Mouse (Mus musculus) MEL (cell line): ENCODE data around the gene Olfr1192-ps1. TPM values are rescaled to one million over a fixed set of nuclear protein-coding genes. Genes with fewer than 3 reads are reported as not detected.

Source experiments
- DNase-seq: peaks from one replicate; pipeline ENCODE4 v3.0.0; 2011; ENCODE audit warnings: low read depth, low spot score
- H3K27ac ChIP-seq: 2 replicates; pipeline ENCODE4 v1.5.1; 2012; ENCODE audit warnings: low read depth, mild to moderate bottlenecking, control low read depth, low read length, moderate library complexity; ENCODE audit not compliant: control insufficient read depth
- H3K27me3 ChIP-seq, 2 experiments: fragments of 150-350 bp in 1 of 2; sonication (generic) in 1 of 2; 2 replicates each; pipeline ENCODE4 v1.6.1; 2012; ENCODE audit warnings: low read length in 2 of 2, mild to moderate bottlenecking in 2 of 2, improper control_type of control experiment in 1 of 2, moderate library complexity in 1 of 2; ENCODE audit not compliant: insufficient read depth in 2 of 2, control insufficient read depth in 1 of 2
- H3K36me3 ChIP-seq, 2 experiments: 2 replicates each; pipeline ENCODE4 v1.6.1; 2012 to 2014; ENCODE audit warnings: low read length in 2 of 2, improper control_type of control experiment in 1 of 2, inconsistent platforms in 1 of 2, mild to moderate bottlenecking in 1 of 2; ENCODE audit not compliant: insufficient read depth in 2 of 2, control insufficient read depth in 1 of 2
- H3K4me1 ChIP-seq, 2 experiments: fragments of 150-350 bp in 1 of 2; sonication (generic) in 1 of 2; 2 replicates each; pipeline ENCODE4 v1.6.1; 2012; ENCODE audit warnings: low read length in 2 of 2, improper control_type of control experiment in 1 of 2, mild to moderate bottlenecking in 1 of 2; ENCODE audit not compliant: insufficient read depth in 2 of 2, control insufficient read depth in 1 of 2
- H3K4me3 ChIP-seq, 2 experiments: fragments of 150-350 bp in 1 of 2; sonication (generic) in 1 of 2; 2 replicates each; pipeline ENCODE4 v1.5.1; 2012; ENCODE audit warnings: low read depth in 2 of 2, low read length in 2 of 2, mild to moderate bottlenecking in 2 of 2, moderate library complexity in 2 of 2, control low read depth in 1 of 2, improper control_type of control experiment in 1 of 2; ENCODE audit not compliant: control insufficient read depth in 1 of 2, insufficient read depth in 1 of 2
- H3K79me2 ChIP-seq: 2 replicates; pipeline ENCODE4 v1.6.1; 2012; ENCODE audit warnings: mild to moderate bottlenecking, low read length, moderate library complexity; ENCODE audit not compliant: control insufficient read depth, poor library complexity, insufficient read depth
- H3K9ac ChIP-seq: 2 replicates; pipeline ENCODE4 v1.6.1; 2012; ENCODE audit warnings: low read depth, mild to moderate bottlenecking, control low read depth, low read length, moderate library complexity; ENCODE audit not compliant: control insufficient read depth, poor library complexity, severe bottlenecking
- H3K9me3 ChIP-seq: fragments of 150-350 bp; sonication (generic); replicated peaks from 2 replicates; pipeline ENCODE4 v1.6.1; 2012; ENCODE audit warnings: mild to moderate bottlenecking, low read length, improper control_type of control experiment, moderate library complexity; ENCODE audit not compliant: insufficient read depth
- MYC ChIP-seq: IDR thresholded peaks from 2 replicates; pipeline ENCODE4 v1.6.1; 2011; ENCODE audit warnings: low read depth, mild to moderate bottlenecking, low read length, improper control_type of control experiment, moderate library complexity
- USF1 ChIP-seq: IDR thresholded peaks from 2 replicates; pipeline ENCODE4 v1.6.1; 2014; ENCODE audit warnings: low read depth, mild to moderate bottlenecking, inconsistent platforms, low read length, improper control_type of control experiment, moderate library complexity
- polyA plus RNA-seq, 2 experiments: library from polyadenylated mRNA; stranded (reverse) in 1 of 2; unstranded in 1 of 2; fragments of >175 nt in 1 of 2; fragments of >200 nt in 1 of 2; gene quantifications; 2 replicates each; pipeline versions ENCODE4 v1.2.1 to v1.2.4; 2012; ENCODE audit warnings: low replicate concordance in 2 of 2, low read depth in 1 of 2; ENCODE audit not compliant: insufficient read length in 2 of 2, insufficient read depth in 1 of 2, missing spikeins in 1 of 2
- total RNA-seq: library from RNA; depleted of rRNA; stranded (reverse); fragments of 300-350 nt; gene quantifications from 2 replicates; pipeline ENCODE4 v1.2.3, GENCODE M21; 2012; rRNA removed

Gene Olfr1192-ps1
- total and polyA plus RNA-seq, 3 experiments = not detected

DNA sequence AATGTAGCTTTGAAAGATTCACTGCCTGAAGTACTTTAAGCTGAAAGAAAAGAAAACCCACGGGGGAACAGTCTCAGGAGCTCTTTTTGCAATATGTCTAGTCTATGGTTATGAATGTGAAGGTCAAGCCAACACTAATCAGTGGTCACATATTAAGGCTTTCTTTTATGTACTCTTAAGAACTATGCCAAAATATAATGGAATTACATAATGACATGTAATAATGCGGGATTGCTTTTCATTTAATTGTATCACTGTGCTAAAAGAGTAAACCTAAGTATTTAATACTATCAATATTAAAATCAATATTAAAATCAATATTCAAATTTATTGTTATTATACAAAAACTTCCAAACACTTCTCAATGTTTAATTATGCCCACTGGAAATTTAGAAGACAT is 56.2 kb downstream of the Olfr1192-ps1 start, which contains the start of gene Olfr1196:
TSS of gene Olfr1196 (minus strand) at position 101 of the 400 bp plus-strand sequence.
- H3K9me3 ChIP-seq = no peaks in the 10 kb centered on the region
- no peak within 1 kb of the TSS for H3K9ac ChIP-seq
- H3K27ac ChIP-seq = no peak within 1 kb of the TSS
- no peaks in the 10 kb centered on the region for H3K27me3 ChIP-seq
- no peak within 1 kb of the TSS for H3K4me3 ChIP-seq
- no peaks in the 10 kb centered on the region for H3K36me3 ChIP-seq
- H3K79me2 ChIP-seq = no peaks in the 10 kb centered on the region
- no peaks in the 10 kb centered on the region for H3K4me1 ChIP-seq
- DNase-seq = no peak
- TF ChIP-seq USF1 = no peak
- no peak for TF ChIP-seq MYC

Other genes with a start within 250 kb of the Olfr1192-ps1 start
- gene Olfr1179, start 242.1 kb upstream of the Olfr1192-ps1 start, total RNA-seq = not detected in 2 replicates
- gene Olfr1179, start 242.1 kb upstream of the Olfr1192-ps1 start, polyA plus RNA-seq = not detected
- not detected in 2 replicates for gene Olfr1180, start 229.4 kb upstream of the Olfr1192-ps1 start, total RNA-seq
- gene Olfr1180, start 229.4 kb upstream of the Olfr1192-ps1 start, polyA plus RNA-seq = not detected
- not detected in 2 replicates for gene Olfr1181, start 222.3 kb upstream of the Olfr1192-ps1 start, total RNA-seq
- not detected for gene Olfr1181, start 222.3 kb upstream of the Olfr1192-ps1 start, polyA plus RNA-seq
- not detected in 2 replicates for gene Gm13757, start 199.4 kb upstream of the Olfr1192-ps1 start, total RNA-seq
- gene Gm13757, start 199.4 kb upstream of the Olfr1192-ps1 start, polyA plus RNA-seq = not detected
- not detected in 2 replicates for gene Olfr1183, start 193.6 kb upstream of the Olfr1192-ps1 start, total RNA-seq
- under 1 TPM in 1 of 2 experiments, not detected in 1; 0.01 TPM for gene Olfr1183, start 193.6 kb upstream of the Olfr1192-ps1 start, polyA plus RNA-seq
- gene Olfr1184, start 164.9 kb upstream of the Olfr1192-ps1 start, total RNA-seq = not detected in 2 replicates
- not detected for gene Olfr1184, start 164.9 kb upstream of the Olfr1192-ps1 start, polyA plus RNA-seq
- not detected in 2 replicates for gene Olfr1185-ps1, start 155.2 kb upstream of the Olfr1192-ps1 start, total RNA-seq
- gene Olfr1185-ps1, start 155.2 kb upstream of the Olfr1192-ps1 start, polyA plus RNA-seq = not detected
- gene Olfr1186, start 130.0 kb upstream of the Olfr1192-ps1 start, total RNA-seq = not detected in 2 replicates
- not detected for gene Olfr1186, start 130.0 kb upstream of the Olfr1192-ps1 start, polyA plus RNA-seq
- not detected in 2 replicates for gene Olfr1188, start 91.6 kb upstream of the Olfr1192-ps1 start, total RNA-seq
- gene Olfr1188, start 91.6 kb upstream of the Olfr1192-ps1 start, polyA plus RNA-seq = not detected
- not detected in 2 replicates for gene Olfr1189, start 62.1 kb upstream of the Olfr1192-ps1 start, total RNA-seq
- not detected for gene Olfr1189, start 62.1 kb upstream of the Olfr1192-ps1 start, polyA plus RNA-seq
- not detected in 2 replicates for gene Olfr1191-ps1, start 8.0 kb upstream of the Olfr1192-ps1 start, total RNA-seq
- gene Olfr1191-ps1, start 8.0 kb upstream of the Olfr1192-ps1 start, polyA plus RNA-seq = not detected
- not detected in 2 replicates for gene Olfr1193, start 27.1 kb downstream of the Olfr1192-ps1 start, total RNA-seq
- not detected for gene Olfr1193, start 27.1 kb downstream of the Olfr1192-ps1 start, polyA plus RNA-seq
- not detected in 2 replicates for gene Olfr1195, start 40.7 kb downstream of the Olfr1192-ps1 start, total RNA-seq
- not detected for gene Olfr1195, start 40.7 kb downstream of the Olfr1192-ps1 start, polyA plus RNA-seq
- gene Olfr1196, start 56.1 kb downstream of the Olfr1192-ps1 start, total RNA-seq = not detected in 2 replicates
- gene Olfr1196, start 56.1 kb downstream of the Olfr1192-ps1 start, polyA plus RNA-seq = not detected
- not detected in 2 replicates for gene Olfr1197, start 83.9 kb downstream of the Olfr1192-ps1 start, total RNA-seq
- not detected for gene Olfr1197, start 83.9 kb downstream of the Olfr1192-ps1 start, polyA plus RNA-seq
- not detected in 2 replicates for gene Olfr1198, start 102.9 kb downstream of the Olfr1192-ps1 start, total RNA-seq
- gene Olfr1198, start 102.9 kb downstream of the Olfr1192-ps1 start, polyA plus RNA-seq = not detected
- gene Olfr1199, start 112.0 kb downstream of the Olfr1192-ps1 start, total RNA-seq = not detected in 2 replicates
- gene Olfr1199, start 112.0 kb downstream of the Olfr1192-ps1 start, polyA plus RNA-seq = not detected
- not detected in 2 replicates for gene Olfr1200, start 122.0 kb downstream of the Olfr1192-ps1 start, total RNA-seq
- not detected for gene Olfr1200, start 122.0 kb downstream of the Olfr1192-ps1 start, polyA plus RNA-seq
- not detected in 2 replicates for gene Olfr1201, start 144.5 kb downstream of the Olfr1192-ps1 start, total RNA-seq
- gene Olfr1201, start 144.5 kb downstream of the Olfr1192-ps1 start, polyA plus RNA-seq = not detected
- not detected in 2 replicates for gene Olfr1202, start 166.0 kb downstream of the Olfr1192-ps1 start, total RNA-seq
- not detected for gene Olfr1202, start 166.0 kb downstream of the Olfr1192-ps1 start, polyA plus RNA-seq
- gene Olfr1205, start 181.2 kb downstream of the Olfr1192-ps1 start, total RNA-seq = not detected in 2 replicates
- gene Olfr1205, start 181.2 kb downstream of the Olfr1192-ps1 start, polyA plus RNA-seq = not detected
- gene Olfr1204, start 200.8 kb downstream of the Olfr1192-ps1 start, total RNA-seq = not detected in 2 replicates
- gene Olfr1204, start 200.8 kb downstream of the Olfr1192-ps1 start, polyA plus RNA-seq = not detected
- not detected in 2 replicates for gene Olfr1206, start 214.7 kb downstream of the Olfr1192-ps1 start, total RNA-seq
- gene Olfr1206, start 214.7 kb downstream of the Olfr1192-ps1 start, polyA plus RNA-seq = not detected